Mouse (Mus musculus) c-Kit-positive CD71-negative TER-119-negative erythroid progenitor cells, embryonic 14.5 days (primary cell): ENCODE results near the gene Gm17542.
"Not testable (repeated sequence)": the region's sequence is repeated elsewhere in the genome, so short reads cannot be mapped to it uniquely, and the experiment has no call there.

Experiments used
- DNase-seq: peaks from one replicate; pipeline ENCODE4 v3.0.0-alpha.2; 2013; ENCODE audit warnings: low read depth

Gm17542 gene

DNA sequence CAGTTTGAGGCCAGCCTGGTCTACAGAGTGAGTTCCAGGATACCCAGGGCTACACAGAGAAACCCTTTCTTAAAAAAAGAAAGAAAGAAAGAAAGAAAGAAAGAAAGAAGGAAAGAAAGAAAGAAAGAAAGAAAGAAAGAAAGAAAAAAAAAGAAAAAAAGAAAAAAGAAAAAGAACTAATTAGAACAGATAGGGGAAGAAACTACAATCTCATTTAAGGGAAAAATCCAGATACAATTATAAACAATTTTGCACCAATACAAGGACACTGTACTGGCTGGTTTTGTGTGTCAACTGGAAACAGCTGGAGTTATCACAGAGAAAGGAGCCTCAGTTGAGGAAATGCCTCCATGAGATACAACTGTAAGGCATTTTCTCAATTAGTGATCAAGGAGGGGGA is at the start of gene Gm17542:
TSS of gene Gm17542 (minus strand) at position 101 of the 400 bp plus-strand sequence.
- not testable (repeated sequence) for DNase-seq

DNA sequence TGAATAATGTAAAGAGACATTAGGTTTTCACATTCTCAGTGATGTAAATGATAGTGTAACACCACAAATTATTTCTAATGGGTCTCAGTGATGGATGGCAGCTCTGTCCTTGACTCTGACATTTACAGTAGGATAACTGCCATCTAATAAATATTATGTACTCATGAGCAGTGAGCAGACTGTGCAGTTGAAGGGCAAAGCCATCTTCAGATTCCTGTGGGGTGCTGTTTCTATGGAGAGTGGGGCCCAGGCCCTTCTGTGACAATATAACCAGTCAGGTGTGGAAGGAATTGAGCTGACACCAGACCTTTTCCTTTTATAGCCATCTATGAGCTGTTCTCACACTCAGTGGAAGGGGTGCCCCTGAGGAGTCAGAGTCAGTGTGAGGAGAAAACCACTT is 21.8 kb upstream of the Gm17542 start:
- no peak for DNase-seq

DNA sequence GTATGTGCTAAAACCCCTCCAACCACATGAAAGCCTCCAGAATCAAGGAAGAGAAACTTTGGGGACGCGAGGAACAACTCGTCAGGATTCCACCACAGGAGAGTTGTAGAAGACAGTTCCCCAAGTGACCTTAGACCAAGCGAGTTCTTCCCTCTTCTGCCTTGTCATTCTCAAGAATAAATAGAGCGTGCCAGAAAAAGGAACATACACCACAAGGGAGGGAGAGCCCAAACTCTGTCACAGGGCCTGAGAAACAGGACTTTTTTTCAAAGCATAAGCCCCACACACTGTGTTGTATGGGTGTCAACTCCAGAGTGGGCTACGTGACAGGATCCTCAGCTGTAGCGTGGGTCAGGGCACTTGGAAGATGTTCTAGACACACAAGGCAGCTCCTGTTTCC is 20.1 kb upstream of the Gm17542 start:
- DNase-seq = no peak

DNA sequence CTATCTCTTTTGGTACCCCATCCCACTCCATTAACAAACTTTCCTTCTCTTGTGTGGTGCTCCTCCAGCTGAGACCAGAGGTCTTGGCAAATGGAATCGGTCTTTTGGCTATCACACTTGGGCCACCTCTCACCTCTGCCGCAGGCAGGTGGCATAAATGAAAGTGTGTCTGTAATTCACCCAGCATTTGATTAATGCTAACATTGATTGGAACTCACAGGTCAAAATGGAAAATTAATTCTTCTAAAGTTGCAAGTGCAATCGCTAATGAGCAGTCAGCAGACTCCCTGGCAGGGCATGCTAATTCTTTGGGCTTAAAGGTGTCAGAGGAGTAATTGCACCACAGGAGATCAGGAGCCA is 3.2 kb downstream of the Gm17542 start:
- no peak for DNase-seq

DNA sequence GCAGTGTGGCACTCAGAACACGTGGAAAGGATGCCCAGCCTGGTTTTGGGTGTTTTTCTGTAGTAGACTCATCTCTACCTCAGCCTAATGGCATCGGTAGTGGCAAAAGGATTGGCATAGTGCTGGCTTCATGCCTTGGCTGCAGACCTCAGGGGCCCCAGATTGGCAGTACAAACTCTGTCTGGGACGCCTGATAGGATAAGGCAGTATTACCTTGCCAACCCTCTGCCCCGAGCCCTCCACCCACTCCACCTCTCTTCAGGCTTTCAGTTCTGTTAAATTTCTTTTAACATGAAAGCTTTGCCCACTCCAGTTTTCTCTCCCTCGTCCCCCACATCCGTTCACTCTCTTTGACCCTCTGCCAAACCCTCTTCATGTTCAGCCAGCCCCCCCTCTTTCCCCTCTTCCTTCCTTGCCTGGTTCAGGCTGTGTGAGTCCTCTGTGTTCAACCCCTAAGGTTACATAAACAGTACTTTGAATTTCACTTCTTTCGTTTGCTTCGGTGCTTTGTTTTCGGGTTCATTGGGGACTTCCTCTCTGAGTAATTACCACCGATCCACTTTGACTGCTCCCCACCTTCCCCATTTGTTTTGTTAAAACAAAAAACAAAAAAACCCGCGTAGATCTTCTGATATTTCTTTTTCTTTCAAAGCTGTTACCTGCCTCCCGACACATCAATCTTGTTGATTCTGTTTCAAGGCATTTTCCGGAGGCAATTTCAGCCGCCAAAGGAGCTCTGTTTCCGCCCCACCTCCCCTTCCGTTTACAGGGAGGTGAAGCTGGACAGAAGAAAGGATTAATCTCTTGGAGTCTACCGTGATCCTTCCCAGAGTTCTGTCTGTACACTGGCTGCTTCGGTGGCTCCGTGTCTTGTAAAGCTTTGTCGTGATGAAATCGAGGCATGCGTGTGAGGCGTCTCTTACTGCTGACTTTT is 3.9 kb downstream of the Gm17542 start:
- DNase-seq = no peak

DNA sequence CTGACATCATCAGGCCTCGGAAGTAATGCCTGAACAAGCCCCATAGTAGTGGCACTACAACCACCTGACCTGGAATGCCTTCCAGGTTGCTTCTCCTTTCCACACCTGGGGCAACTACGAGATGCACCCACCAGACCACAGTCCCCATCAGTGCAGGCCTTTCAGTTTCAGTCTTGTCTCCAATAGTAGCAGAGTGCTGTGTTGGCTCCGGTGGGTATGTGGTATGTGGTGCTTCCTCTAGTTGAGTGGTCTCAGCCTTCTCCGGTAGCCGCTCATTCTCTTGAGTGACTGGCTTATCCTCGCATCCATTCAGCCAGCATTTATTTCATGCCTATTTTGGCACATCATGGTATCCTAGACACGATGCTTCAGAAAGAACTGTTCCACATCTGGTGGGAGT is 4.8 kb downstream of the Gm17542 start:
- no peak for DNase-seq

DNA sequence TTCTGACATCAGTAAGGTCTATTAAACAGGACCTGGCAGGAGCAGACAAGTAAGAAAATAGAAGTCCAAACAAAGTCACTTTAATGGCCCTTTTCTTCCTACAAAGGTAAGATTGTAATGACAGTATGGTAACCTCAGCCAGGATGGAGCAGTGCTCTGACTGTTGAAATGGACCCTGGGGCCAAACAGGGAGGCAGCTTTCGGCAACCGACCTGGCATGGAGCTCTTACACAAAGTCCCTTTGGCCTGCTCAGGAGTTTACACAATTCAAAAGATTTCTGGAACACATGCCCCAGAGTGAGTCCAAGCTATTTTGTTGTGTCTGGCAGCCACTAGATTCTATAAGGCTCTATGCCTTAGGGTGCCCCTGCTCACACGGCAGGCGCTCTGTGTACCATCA is 9.0 kb downstream of the Gm17542 start:
- DNase-seq = no peak

DNA sequence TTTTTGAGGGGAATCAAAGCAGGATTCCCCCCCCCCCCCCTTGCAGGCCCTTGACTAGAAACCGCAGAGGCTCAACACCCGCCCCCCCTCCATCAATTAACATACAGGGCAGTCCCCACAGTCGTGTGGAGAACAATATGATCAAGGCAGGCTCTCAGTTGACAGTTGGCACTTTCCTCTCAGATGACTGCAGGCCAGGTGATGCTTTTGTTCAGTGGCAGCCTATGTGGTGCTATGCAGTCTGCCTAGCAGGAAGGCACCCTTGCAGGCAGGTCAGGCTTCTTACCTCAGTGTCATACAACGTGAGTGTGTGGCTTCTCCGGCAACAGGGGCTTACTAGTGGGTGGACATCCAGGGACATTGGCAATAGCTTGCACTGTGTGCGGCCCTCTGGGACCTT is 17.4 kb downstream of the Gm17542 start:
- DNase-seq = no peak

DNA sequence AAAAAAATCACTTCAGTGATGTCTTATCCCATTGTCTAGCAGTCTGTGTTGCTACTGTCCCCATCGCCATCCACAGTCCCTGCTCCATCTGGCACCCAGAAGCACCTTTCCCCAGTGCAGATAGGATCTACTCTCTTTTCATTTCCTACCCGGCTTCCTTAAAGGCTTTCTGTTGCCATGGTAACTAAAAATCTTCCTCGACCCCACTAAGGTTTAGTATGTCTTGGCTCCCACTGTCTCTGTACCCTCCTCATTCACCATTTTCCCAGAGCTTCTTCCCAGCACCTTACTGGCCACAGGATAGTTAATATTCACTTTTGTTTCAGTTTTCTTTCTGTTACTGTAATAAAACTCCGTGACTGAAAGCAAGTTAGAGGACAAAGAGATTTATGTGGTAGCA is 17.9 kb downstream of the Gm17542 start:
- no peak for DNase-seq

DNA sequence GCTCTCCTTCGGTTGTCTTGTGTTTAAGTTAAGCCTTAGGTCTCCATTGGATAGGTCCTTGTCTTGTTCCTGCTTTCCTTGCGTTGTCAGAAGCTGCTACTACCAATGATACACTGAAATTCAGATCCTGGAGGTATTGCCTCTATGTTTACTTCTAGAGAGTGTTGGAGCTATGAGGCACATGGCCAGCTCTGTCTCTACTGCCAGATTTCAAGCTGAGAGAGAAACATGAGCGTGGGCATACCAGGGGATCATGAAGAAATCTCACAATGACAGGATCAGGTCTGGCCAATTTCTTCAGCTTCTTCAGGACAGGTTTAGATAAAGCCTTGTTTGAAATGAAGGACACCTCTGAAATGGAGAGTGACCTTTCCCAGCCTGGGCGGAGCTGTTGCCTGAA is 19.1 kb downstream of the Gm17542 start:
- DNase-seq = no peak

DNA sequence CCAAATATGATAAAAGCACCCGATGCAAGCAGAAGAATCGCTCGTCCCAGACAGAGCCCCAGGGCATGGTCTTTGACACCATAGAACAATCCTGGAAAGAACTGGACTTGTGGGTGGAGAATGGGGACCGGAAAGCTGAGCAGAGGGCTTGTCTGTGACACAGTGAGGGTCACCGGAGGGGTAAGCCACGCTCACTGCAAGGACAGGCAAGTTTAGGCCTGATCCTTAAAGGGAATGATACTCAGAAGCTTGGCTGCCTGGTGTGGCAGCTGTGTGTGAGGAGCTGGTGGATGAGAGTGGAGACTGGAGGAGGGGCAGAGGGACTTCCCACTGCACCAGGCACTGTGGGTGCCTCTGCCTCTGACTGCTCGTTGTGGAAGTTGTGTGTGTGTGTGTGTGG is 27.0 kb downstream of the Gm17542 start:
- no peak for DNase-seq

DNA sequence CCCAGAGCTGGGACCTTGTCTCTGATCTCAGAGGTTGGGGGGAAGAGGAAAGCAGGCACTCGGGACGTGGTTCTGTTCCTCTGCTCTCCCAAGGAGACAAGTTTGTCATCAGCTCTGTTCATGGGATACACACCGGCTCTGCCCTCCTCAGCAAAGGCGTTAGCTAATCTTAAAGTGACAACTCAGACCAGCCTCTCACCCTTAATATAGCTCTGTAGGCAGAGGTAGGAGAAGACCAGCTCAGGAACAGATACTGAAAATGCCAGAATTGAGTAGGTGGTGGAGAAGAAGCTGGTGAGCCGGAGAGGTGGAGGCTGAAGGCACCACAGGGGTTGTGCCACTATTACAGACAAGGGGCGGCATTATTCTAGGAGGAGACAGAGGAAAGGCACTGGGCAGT is 38.7 kb downstream of the Gm17542 start:
- DNase-seq = no peak

DNA sequence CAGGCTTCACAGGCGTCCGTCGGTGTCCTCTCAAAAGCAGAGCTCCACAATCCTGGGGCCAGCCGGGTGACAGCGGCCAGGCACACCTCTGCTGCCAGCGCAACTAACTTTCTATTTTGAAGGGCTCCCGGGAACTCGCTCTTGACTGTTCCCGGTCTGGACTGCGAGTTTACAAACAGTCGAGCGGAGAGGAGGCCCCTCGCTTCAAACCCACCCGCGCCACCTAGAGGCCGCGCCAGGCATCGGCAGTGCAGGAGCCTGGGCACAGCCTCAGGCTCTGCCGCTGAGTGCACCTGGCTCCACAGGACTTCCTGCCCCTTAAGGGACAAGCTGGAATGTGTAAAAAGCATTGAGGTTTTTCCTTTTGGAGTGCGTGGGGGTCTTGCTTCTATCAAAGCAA is 42.5 kb downstream of the Gm17542 start, which contains the start of gene Edar:
TSS of gene Edar (minus strand) at position 122 of the 400 bp plus-strand sequence.
- DNase-seq = peak; percentile 42

DNA sequence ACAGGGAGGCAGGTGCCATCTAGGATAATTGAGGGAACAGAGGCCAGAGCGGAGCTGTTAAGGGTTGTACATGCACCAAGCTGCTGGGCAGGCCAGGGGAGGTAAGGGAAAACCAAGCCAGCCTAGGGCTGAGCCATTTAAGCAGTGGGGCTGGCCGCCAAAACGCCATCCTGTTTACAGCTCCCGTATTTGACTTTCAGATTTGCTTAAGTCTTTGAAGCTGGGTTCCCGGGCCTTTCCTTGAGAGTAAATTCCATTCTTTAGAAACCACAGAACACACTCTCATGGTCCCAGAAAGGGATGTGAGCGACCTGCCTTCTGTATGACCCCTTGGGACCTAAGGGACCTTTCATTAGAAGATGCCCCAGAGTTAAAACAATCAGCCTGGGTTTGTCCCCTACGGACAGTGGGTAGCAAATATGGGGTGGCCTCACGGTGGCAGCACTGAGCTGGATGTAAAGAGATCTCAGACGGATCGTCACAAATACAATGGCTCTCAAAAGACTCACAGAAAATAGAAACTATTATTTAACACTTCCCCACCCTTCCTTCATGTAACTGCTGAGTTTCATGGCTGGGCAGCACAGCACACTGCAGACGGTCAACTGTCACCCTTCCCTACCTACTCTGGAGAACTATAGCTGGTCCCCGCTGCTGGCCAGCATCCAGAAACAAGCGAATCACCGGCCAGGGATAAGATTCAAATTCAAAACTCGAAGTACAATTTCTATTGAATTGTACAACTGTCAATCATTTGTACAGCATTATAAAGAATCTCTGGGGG is 44.5 kb downstream of the Gm17542 start:
- peak; percentile 50 for DNase-seq

DNA sequence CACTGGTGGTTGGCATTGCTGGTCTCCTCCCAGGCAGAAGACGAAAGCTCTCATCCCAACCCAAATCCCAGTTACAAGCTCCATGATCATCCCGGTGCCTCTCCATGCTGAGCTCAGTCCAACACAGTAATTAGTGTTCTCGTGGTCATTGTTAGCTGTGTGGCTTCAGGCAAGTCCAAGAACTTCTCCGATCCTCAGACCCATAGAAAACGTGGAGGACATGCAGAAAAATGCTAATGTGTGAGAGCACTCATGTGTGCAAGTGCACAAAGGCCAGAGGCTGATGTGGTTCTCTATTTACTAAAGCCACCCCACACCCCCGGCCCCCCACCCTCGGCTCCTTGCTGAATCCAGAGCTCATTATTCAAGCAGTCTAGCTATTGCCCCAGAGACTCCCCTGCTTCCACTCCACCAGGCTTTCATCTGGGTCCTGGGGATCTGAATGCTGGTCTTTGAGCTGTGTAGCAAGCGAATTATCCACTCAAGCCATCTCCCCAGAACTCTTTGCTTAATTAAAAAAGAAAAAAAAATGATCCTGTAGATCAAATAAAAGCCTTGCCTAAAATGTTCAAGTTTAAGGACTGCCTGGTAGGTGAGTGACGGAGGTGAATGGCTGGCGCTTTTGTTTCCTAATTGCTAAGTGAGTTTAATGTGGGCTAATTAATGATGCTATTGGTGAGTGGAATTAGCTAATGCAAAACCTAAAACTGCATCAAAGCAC is 45.3 kb downstream of the Gm17542 start:
- DNase-seq = no peak

DNA sequence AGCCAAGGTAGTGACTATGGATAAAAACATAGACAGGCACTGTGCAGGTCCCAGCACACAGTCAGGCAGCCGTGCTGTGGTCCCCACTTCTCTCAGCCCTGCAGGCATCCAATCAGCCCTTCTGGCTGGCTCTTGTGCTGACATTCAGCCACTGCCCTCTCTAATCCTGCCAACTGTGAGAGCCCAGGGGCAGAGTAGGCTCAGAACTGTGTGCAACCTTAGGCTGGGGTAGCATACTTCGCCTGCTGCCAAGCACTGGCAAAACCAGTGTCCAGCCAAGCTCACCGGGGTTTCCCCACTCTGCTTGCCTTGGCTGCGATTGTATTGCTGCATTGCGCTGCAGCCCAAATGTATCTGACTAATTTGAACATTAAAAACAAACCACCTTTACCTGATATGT is 54.1 kb downstream of the Gm17542 start:
- no peak for DNase-seq
